Mouse (Mus musculus): ENCODE measurements at regions not wholly inside any gene's neighbourhood (a gene's known extent, or its start where the extent isn't known, plus 50 kb on each side); places are given as distances from the start of the nearest gene placed in this dataset.

GRCm38 (mm10) chr14:98882586-98882985 is 111.5 kb downstream of the Rpl36a-ps1 start:
- H3K9me3 ChIP-seq: no peaks in the 10 kb centered on the region
- no peak overlapping the region for H3K27ac ChIP-seq (replicated peaks)
- no peaks in the 10 kb centered on the region for H3K27me3 ChIP-seq
- 69% methylated on average over 10 of the region's 10 CpGs for WGBS
- H3K4me3 ChIP-seq: no peak overlapping the region
- H3K9ac ChIP-seq (replicated peaks): no peak overlapping the region
- no peaks in the 10 kb centered on the region for H3K4me1 ChIP-seq
- no peak overlapping the region for H3K4me2 ChIP-seq (replicated peaks)
- no peaks in the 10 kb centered on the region for H3K36me3 ChIP-seq
- ATAC-seq (replicated peaks): no peak

GRCm38 (mm10) chr14:98877956-98878355 is 116.2 kb downstream of the Rpl36a-ps1 start:
- H3K4me3 ChIP-seq: no peak overlapping the region
- WGBS: 67% methylated on average over 3 of the region's 3 CpGs
- H3K36me3 ChIP-seq: no peaks in the 10 kb centered on the region
- H3K4me2 ChIP-seq (replicated peaks): no peak overlapping the region
- no peaks in the 10 kb centered on the region for H3K27me3 ChIP-seq
- no peak overlapping the region for H3K9ac ChIP-seq (replicated peaks)
- H3K9me3 ChIP-seq: no peaks in the 10 kb centered on the region
- H3K27ac ChIP-seq (replicated peaks): no peak overlapping the region
- no peaks in the 10 kb centered on the region for H3K4me1 ChIP-seq
- ATAC-seq (replicated peaks): no peak

- ATAC-seq (replicated peaks): no peak
- Histone ChIP-seq H3K36me3 (no peaks in the 10 kb centered on the region), H3K27ac (replicated peaks) (no peak overlapping the region), H3K9ac (replicated peaks) (no peak overlapping the region), H3K4me3 (no peak overlapping the region), H3K4me1 (no peaks in the 10 kb centered on the region), H3K4me2 (replicated peaks) (no peak overlapping the region), H3K9me3 (no peaks in the 10 kb centered on the region), H3K27me3 (no peaks in the 10 kb centered on the region)
- 90% methylated on average over 9 of the region's 9 CpGs for WGBS
Measured at GRCm38 (mm10) chr14:98873446-98873845, 120.7 kb downstream of the Rpl36a-ps1 start.

- H3K9ac ChIP-seq (replicated peaks): no peak overlapping the region
- 90% methylated on average over 6 of the region's 6 CpGs for WGBS
- no peaks in the 10 kb centered on the region for H3K27me3 ChIP-seq
- no peaks in the 10 kb centered on the region for H3K4me1 ChIP-seq
- no peak for ATAC-seq (replicated peaks)
- H3K4me3 ChIP-seq: no peak overlapping the region
- no peaks in the 10 kb centered on the region for H3K9me3 ChIP-seq
- no peaks in the 10 kb centered on the region for H3K36me3 ChIP-seq
- H3K27ac ChIP-seq (replicated peaks): no peak overlapping the region
- H3K4me2 ChIP-seq (replicated peaks): no peak overlapping the region
Measured at GRCm38 (mm10) chr14:98869888-98870287, 124.2 kb downstream of the Rpl36a-ps1 start.

GRCm38 (mm10) chr14:98866880-98867279 is 127.2 kb downstream of the Rpl36a-ps1 start:
- Histone ChIP-seq H3K27me3 (no peaks in the 10 kb centered on the region), H3K36me3 (no peaks in the 10 kb centered on the region), H3K27ac (replicated peaks) (no peak overlapping the region), H3K4me2 (replicated peaks) (no peak overlapping the region), H3K9ac (replicated peaks) (no peak overlapping the region), H3K4me3 (no peak overlapping the region), H3K4me1 (no peaks in the 10 kb centered on the region), H3K9me3 (no peaks in the 10 kb centered on the region)
- ATAC-seq (replicated peaks): no peak

- 83% methylated on average over 6 of the region's 6 CpGs for WGBS
- no peak overlapping the region for H3K4me3 ChIP-seq
- H3K27ac ChIP-seq (replicated peaks): no peak overlapping the region
- ATAC-seq (replicated peaks): no peak
- no peak overlapping the region for H3K4me2 ChIP-seq (replicated peaks)
- no peaks in the 10 kb centered on the region for H3K4me1 ChIP-seq
- no peak overlapping the region for H3K9ac ChIP-seq (replicated peaks)
- H3K9me3 ChIP-seq: no peaks in the 10 kb centered on the region
- H3K36me3 ChIP-seq: no peaks in the 10 kb centered on the region
- 0 out of 2 replicates have a peak, but pooled peaks cover 2% of the 10 kb centered on the region for H3K27me3 ChIP-seq
Measured at GRCm38 (mm10) chr14:98864001-98864400, 130.1 kb downstream of the Rpl36a-ps1 start.

- Histone ChIP-seq H3K9ac (replicated peaks) (no peak overlapping the region), H3K27ac (replicated peaks) (no peak overlapping the region), H3K4me3 (no peak overlapping the region), H3K36me3 (no peaks in the 10 kb centered on the region), H3K4me2 (replicated peaks) (no peak overlapping the region), H3K27me3 (0 out of 2 replicates have a peak, but pooled peaks cover 2% of the 10 kb centered on the region), H3K4me1 (no peaks in the 10 kb centered on the region), H3K9me3 (no peaks in the 10 kb centered on the region)
- 84% methylated on average over 11 of the region's 11 CpGs for WGBS
- no peak for ATAC-seq (replicated peaks)
Measured at GRCm38 (mm10) chr14:98863598-98863997, 130.5 kb downstream of the Rpl36a-ps1 start.

- Histone ChIP-seq H3K9me3 (no peaks in the 10 kb centered on the region), H3K4me1 (no peaks in the 10 kb centered on the region), H3K36me3 (no peaks in the 10 kb centered on the region), H3K4me3 (no peak overlapping the region), H3K27me3 (0 out of 2 replicates have a peak, but pooled peaks cover 2% of the 10 kb centered on the region), H3K27ac (replicated peaks) (no peak overlapping the region), H3K4me2 (replicated peaks) (no peak overlapping the region), H3K9ac (replicated peaks) (no peak overlapping the region)
- ATAC-seq (replicated peaks): peak; percentile 67
- WGBS: 33% methylated on average over 5 of the region's 5 CpGs
Measured at GRCm38 (mm10) chr14:98862095-98862735, 131.9 kb downstream of the Rpl36a-ps1 start.

GRCm38 (mm10) chr14:98858801-98859200 is 135.3 kb downstream of the Rpl36a-ps1 start:
- H3K9me3 ChIP-seq: no peaks in the 10 kb centered on the region
- H3K36me3 ChIP-seq: no peaks in the 10 kb centered on the region
- H3K9ac ChIP-seq (replicated peaks): no peak overlapping the region
- H3K4me1 ChIP-seq: no peaks in the 10 kb centered on the region
- ATAC-seq (replicated peaks): no peak
- H3K27me3 ChIP-seq: 0 out of 2 replicates have a peak, but pooled peaks cover 2% of the 10 kb centered on the region
- H3K4me2 ChIP-seq (replicated peaks): no peak overlapping the region
- 85% methylated on average over 7 of the region's 7 CpGs for WGBS
- no peak overlapping the region for H3K27ac ChIP-seq (replicated peaks)
- no peak overlapping the region for H3K4me3 ChIP-seq

- Histone ChIP-seq H3K36me3 (no peaks in the 10 kb centered on the region), H3K27me3 (no peaks in the 10 kb centered on the region), H3K9me3 (no peaks in the 10 kb centered on the region), H3K4me1 (no peaks in the 10 kb centered on the region), H3K9ac (replicated peaks) (no peak overlapping the region), H3K4me3 (no peak overlapping the region), H3K27ac (replicated peaks) (no peak overlapping the region), H3K4me2 (replicated peaks) (no peak overlapping the region)
- 72% methylated on average over 1 of the region's 1 CpGs for WGBS
- no peak for ATAC-seq (replicated peaks)
Measured at GRCm38 (mm10) chr14:98848500-98848899, 145.6 kb downstream of the Rpl36a-ps1 start.

GRCm38 (mm10) chr14:98844221-98844620 is 149.9 kb downstream of the Rpl36a-ps1 start:
- no peaks in the 10 kb centered on the region for H3K36me3 ChIP-seq
- H3K9ac ChIP-seq (replicated peaks): no peak overlapping the region
- H3K4me1 ChIP-seq: no peaks in the 10 kb centered on the region
- no peak overlapping the region for H3K4me3 ChIP-seq
- no peak overlapping the region for H3K27ac ChIP-seq (replicated peaks)
- H3K27me3 ChIP-seq: no peaks in the 10 kb centered on the region
- H3K4me2 ChIP-seq (replicated peaks): no peak overlapping the region
- WGBS: 85% methylated on average over 2 of the region's 2 CpGs
- ATAC-seq (replicated peaks): no peak
- H3K9me3 ChIP-seq: no peaks in the 10 kb centered on the region

- H3K9ac ChIP-seq (replicated peaks): no peak overlapping the region
- 0 out of 2 replicates have a peak, but pooled peaks cover 5% of the 10 kb centered on the region for H3K27me3 ChIP-seq
- no peak overlapping the region for H3K27ac ChIP-seq (replicated peaks)
- H3K4me1 ChIP-seq: peaks cover 11% of the 10 kb centered on the region
- 58% methylated on average over 5 of the region's 5 CpGs for WGBS
- H3K4me3 ChIP-seq: no peak overlapping the region
- no peak for ATAC-seq (replicated peaks)
- H3K36me3 ChIP-seq: no peaks in the 10 kb centered on the region
- no peak overlapping the region for H3K4me2 ChIP-seq (replicated peaks)
- H3K9me3 ChIP-seq: no peaks in the 10 kb centered on the region
Measured at GRCm38 (mm10) chr14:98834316-98834715, 159.8 kb downstream of the Rpl36a-ps1 start.
